Mouse (Mus musculus) NIH3T3 (cell line): ENCODE results near the gene Pik3ip1.
A peak's percentile ranks its signal among the peaks of the same experiment; 100 is the strongest.

ENCODE experiments used
- DNase-seq: peaks from one replicate; pipeline ENCODE4 v3.0.0-alpha.2; 2012; ENCODE audit warnings: low read depth

Pik3ip1 gene

GRCm38 (mm10) chr11:3337173-3337955, 7.2 kb downstream of the Pik3ip1 start:
- DNase-seq = peak; percentile 93

- no peak for DNase-seq
These were observed 7.8 kb downstream of the Pik3ip1 start for GRCm38 (mm10) chr11:3337961-3338360.

- no peak for DNase-seq
These were observed 11.3 kb downstream of the Pik3ip1 start for GRCm38 (mm10) chr11:3341476-3341875.

GRCm38 (mm10) chr11:3344916-3345315, 14.7 kb downstream of the Pik3ip1 start:
- DNase-seq = no peak

GRCm38 (mm10) chr11:3346351-3346750, 16.1 kb downstream of the Pik3ip1 start:
- DNase-seq = no peak

- DNase-seq = peak; percentile 95
These were observed 17.1 kb downstream of the Pik3ip1 start for GRCm38 (mm10) chr11:3347091-3347834.

GRCm38 (mm10) chr11:3347835-3348195, 17.6 kb downstream of the Pik3ip1 start:
- no peak for DNase-seq

GRCm38 (mm10) chr11:3348576-3349342, 18.6 kb downstream of the Pik3ip1 start:
- peak; percentile 82 for DNase-seq

GRCm38 (mm10) chr11:3349343-3349695, 19.1 kb downstream of the Pik3ip1 start:
- no peak for DNase-seq

- no peak for DNase-seq
These were observed 21.9 kb downstream of the Pik3ip1 start for GRCm38 (mm10) chr11:3352131-3352530.

GRCm38 (mm10) chr11:3352990-3353585, 22.9 kb downstream of the Pik3ip1 start:
- peak; percentile 57 for DNase-seq

- DNase-seq = no peak
These were observed 32.7 kb downstream of the Pik3ip1 start for GRCm38 (mm10) chr11:3362854-3363253.

- DNase-seq = no peak
These were observed 36.2 kb downstream of the Pik3ip1 start for GRCm38 (mm10) chr11:3366411-3366810.

- DNase-seq = no peak
These were observed 38.8 kb downstream of the Pik3ip1 start for GRCm38 (mm10) chr11:3368983-3369382.

GRCm38 (mm10) chr11:3369449-3369848, 39.2 kb downstream of the Pik3ip1 start:
- no peak for DNase-seq

- no peak for DNase-seq
These were observed 40.0 kb downstream of the Pik3ip1 start for GRCm38 (mm10) chr11:3370162-3370561.

GRCm38 (mm10) chr11:3370928-3371598, 40.9 kb downstream of the Pik3ip1 start:
- peak; percentile 87 for DNase-seq

- DNase-seq = no peak
These were observed 41.5 kb downstream of the Pik3ip1 start for GRCm38 (mm10) chr11:3371599-3372295.

- peak; percentile 69 for DNase-seq
These were observed 43.5 kb downstream of the Pik3ip1 start for GRCm38 (mm10) chr11:3373591-3374292.

GRCm38 (mm10) chr11:3374293-3374645, 44.1 kb downstream of the Pik3ip1 start:
- DNase-seq = peak; percentile 79

GRCm38 (mm10) chr11:3374741-3375140, 44.5 kb downstream of the Pik3ip1 start:
- DNase-seq = peak; percentile 65
